Mouse (Mus musculus) kidney, adult 9 months (tissue): ENCODE measurements around the gene Kansl1.

ENCODE experiments used
- DNase-seq: peaks from one replicate; pipeline ENCODE4 v3.0.0; 2022

The Kansl1 gene

GRCm38 (mm10) chr11:104468751-104469268 lies at the start of gene Kansl1:
TSS of gene Kansl1 (minus strand) at chr11:104468861.
- DNase-seq: no peak

GRCm38 (mm10) chr11:104512436-104512835 lies 43.8 kb upstream of the Kansl1 start:
- DNase-seq: no peak

DNA sequence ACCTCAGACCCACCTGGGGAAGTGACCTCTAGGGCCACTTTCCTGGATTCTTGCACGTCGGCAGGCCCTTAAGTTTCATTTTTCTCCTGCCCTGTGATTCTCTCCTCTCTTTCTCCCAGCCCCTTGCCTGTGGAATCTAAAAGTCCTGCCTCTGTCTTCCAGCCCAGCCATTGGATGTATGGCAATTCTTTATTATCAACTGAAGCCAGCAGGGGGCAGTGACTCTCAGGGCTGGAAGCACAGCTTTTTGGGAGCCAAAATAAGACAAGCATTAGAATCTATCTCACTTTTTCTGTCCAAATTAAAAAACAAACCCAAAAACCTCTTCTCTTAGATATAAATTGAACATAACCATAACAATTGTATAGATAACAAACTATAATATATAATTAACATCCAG lies 41.9 kb upstream of the Kansl1 start:
- peak; percentile 19 for DNase-seq

- DNase-seq: no peak
These were observed 39.8 kb upstream of the Kansl1 start for GRCm38 (mm10) chr11:104508455-104508854.

DNA sequence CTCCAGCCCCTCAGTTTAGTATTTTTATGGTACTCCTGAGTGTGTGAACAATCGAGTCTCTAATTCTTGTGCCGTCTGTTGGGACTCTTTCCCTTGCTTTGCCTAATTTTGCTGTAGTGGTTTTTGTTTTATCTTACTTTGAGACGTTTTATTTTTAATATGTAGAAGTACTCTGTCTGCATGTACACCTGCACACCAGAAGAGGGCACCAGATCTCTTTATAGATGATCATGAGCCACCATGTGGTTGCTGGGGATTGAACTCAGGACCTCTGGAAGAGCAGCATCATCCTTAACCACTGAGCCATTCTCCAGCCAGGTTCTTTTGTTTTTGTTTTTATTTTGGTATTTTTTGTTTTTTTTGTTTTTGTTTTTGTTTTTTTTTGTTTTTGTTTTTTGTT lies 19.6 kb upstream of the Kansl1 start:
- no peak for DNase-seq

DNA sequence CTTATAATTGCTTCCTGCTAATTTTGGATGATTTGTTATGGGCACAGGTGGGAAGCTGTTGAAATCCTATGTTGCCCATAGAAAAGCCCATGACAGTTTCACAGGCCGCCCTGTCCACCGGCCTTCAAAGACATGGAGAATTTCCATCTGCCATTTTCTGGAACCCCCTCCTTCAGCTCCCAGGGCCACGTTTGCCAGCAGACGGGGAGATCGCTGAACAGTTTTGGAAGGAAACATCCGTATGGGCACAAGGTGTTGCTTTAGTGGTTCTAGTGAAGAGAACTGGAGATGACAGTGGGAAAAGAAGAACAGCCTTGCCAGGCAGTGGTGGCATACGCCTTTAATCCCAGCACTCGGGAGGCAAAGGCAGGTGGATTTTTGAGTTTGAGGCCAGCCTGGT lies 13.3 kb upstream of the Kansl1 start:
- DNase-seq: no peak

DNA sequence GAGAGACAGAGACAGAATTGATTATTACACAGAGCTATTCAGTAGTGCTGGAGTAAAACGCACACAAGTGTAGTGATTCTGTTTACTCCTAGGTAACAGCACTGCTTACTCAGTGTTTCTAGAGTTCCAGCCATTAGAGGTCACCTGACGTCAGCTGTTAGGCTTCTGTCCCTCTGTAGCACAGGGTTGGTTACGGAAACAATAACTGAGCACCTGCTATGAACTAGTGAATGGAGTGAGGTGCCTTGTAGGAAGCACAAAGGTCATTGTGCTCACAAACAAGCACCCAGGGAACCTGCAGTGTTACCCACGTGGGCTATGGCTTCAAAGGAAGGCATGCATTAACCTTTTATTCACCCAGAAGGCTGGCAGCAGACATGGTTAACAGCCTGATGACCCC lies 10.8 kb upstream of the Kansl1 start:
- no peak for DNase-seq

DNA sequence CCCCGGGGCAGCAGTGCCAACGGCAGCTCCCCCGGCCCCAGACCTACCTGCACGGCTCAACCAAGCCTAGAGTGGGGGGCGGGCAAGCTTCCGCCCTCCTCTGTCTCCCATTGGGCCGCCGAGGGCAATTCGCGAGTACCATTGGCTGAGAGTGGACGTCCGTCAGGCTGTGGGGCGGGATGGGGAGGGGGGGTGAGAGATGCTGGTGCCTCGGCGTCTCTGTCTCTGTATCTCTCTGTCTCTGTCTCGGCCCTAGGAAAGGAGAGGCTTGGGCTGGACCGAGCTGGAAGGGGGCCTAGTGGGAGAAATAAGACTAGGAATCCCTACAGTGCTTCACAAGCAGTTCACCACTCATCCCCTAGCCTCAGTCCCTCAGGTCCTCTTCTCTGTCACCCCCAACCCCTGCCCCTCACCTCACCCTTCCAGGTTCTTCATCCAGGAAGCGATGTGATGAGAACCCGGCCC lies 742 bp upstream of the Kansl1 start:
- DNase-seq: peak; percentile 91

- no peak for DNase-seq
These were observed 963 bp downstream of the Kansl1 start for GRCm38 (mm10) chr11:104467698-104468097.

- DNase-seq: peak; percentile 83
These were observed 7.1 kb downstream of the Kansl1 start for GRCm38 (mm10) chr11:104461551-104461950.

- DNase-seq: no peak
These were observed 9.0 kb downstream of the Kansl1 start for GRCm38 (mm10) chr11:104459671-104460070.

DNA sequence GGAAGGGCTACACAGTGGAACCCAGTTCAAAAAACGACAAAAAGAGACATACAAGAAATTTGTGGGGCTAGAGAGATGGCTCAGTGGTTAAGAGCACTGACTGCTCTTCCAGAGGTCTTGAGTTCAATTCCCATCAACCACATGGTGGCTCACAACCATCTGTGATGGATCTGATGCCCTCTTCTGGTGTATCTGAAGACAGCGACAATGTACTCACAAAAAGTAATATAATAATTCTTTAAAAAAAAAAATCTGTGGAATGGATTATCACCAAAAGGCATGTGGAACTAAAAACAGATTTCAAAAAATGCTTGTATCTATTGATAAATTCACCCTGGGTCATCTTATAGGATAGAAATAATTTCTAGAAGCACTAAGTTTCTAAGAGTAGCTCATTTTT lies 10.2 kb downstream of the Kansl1 start:
- DNase-seq: no peak

- no peak for DNase-seq
These were observed 16.0 kb downstream of the Kansl1 start for GRCm38 (mm10) chr11:104452709-104453108.

- DNase-seq: no peak
These were observed 17.4 kb downstream of the Kansl1 start for GRCm38 (mm10) chr11:104451239-104451638.

DNA sequence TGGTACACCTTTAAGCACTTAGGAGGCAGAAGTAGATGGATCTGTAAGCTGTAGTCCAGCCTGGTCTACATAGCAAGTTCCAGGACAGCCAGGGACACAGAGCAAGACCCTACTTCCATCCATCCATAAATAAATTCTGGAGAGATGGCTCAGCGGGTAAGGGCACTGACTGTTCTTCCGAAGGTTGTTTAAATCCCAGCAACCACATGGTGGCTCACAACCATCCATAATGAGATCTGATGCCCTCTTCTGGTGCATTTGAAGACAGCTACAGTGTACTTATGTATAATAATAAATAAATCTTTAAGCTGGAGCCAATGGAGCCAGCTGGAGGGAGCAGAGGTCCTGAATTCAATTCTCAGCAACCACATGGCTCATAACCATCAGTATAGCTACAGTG lies 20.2 kb downstream of the Kansl1 start:
- peak; percentile 28 for DNase-seq

DNA sequence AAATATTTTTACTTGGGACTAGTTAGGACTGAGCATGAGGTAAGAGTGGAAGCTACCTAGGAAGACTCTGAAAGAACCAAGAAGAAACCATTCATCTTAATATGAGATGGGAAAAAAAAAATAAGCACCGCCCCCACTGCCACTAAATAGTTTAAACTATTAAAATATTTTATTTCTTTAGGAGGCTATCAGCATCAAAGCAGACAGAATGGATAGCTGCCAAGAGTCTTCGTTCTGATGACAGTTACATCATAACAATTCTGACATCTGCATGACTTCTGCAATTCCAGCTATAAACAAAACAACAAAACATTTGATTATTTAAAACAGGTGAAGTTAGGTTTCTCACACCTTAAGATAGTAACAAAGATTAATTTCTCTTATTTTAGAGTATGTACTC lies 23.1 kb downstream of the Kansl1 start:
- DNase-seq: no peak

- DNase-seq: no peak
These were observed 23.6 kb downstream of the Kansl1 start for GRCm38 (mm10) chr11:104445044-104445443.

DNA sequence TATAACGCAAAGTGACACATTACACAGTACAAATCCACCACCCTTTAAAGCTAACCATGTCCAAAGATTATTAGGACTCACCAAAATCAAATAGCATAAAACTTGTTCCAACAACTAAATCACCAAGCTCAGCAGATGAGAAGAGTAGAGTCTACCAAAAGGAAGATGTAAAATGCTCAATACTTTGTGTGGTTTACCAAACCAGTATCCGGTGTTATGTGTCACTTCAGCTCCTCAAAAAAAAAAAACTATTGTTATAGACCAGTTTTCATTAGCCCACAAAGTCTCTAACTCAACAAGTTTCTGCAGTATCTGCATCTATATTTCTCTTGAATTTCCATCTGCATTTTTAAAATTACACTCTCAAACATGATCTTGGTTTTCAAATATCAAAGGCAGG lies 25.3 kb downstream of the Kansl1 start:
- DNase-seq: no peak

GRCm38 (mm10) chr11:104442333-104443136 lies 26.1 kb downstream of the Kansl1 start:
- peak; percentile 95 for DNase-seq

DNA sequence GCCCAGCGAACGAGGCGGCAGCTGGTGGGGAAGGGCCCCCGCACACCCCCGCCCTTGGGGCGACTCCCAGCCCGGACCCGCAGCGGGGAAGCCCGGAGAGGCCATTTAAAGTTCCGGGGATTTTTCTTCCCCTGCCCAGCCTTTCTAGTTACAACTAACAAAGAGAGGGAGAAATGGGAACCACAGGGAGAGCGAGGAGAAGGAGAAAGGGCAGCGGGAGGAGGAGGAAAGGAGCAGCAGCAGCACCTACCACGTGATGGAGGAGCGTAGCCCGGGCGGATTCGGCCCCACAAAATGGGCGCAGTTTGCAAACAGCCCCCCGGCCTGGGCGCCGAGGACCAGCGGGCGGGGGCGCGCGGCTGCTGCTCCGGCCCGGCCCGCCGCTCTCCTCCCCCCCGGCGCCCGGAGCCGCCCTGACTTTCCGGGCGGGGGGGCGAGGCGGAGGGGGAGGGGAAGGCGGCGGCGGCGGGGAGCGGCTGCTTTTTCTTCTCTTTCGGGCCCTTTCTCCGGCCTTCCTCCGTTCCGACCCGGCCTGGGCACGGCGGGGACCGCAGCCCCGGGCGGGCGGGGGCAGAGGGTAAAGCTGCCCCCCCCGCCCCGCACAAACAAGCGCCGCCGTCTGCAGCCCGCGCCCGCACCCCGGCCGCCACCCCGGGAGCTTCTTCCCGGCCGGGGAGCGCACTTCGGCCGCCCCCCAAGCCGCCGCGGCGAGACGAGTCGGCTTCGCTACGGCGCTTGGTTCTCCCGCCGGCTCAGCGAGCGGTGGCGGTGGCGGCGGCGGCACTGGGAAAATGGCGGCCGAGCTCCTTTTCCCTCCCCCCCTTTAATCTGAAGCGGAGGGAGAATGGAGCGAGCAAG lies 27.0 kb downstream of the Kansl1 start:
- DNase-seq: peak; percentile 78

DNA sequence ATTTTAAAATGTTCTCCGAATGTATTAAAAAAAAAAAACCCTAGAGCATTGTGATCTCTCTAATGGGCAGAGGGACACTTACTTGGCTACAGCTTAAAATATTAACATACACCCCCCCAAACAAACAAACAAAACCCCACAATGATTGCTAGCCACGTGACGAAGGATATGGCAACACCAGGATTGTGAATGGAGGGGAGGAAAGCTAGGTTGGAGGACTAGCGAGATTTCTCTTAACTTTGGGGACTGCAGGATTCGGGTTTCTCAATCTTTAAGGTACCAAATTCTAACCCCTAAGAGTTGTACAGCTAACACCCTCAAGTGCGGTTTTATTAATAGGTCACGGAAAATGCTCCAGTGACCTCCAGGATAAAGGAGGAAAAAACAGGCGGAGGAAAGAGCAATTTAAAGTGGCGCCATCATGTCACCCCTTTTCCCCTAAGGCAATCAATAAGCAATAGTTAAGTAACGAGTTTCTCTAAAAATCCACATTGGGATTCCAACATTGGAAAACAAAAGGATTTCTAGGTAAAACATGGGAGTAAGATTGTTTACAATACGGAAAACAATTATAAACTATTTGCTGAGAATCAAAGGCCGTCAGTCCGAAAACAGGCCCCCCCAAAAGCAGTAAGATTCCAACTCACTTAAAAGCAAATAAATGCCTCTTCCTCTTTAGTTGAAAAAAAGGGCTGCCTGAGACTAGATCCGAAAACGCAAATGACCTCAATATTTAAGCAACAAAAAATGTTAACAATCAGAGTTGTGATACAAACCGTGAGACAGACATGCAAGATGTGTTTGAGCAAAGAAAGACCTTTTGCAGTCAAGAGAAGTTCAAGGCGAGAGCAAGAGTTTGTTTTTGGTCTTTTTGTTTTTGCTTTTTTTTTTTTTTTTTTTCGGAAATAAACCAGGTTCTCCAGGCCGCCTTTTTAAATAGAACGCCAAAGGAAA lies 27.9 kb downstream of the Kansl1 start:
- DNase-seq: peak; percentile 35

DNA sequence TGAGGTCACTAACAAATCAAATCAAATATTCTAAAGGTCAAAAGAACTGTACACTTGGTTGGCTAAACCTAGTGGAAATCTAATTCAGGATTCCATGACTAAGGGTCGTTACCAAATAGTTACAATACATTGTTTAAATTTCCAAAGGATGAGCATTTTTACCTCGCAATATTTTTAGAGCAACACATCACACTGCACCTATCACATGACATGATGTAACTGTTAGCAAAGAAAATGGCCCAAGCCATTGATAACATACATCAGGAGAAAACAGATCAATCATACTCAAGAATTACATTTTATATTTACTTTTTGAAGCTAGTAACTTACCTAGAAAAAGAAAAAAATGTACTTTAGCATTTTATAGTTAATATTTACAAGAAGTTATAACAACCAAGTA lies 29.0 kb downstream of the Kansl1 start:
- DNase-seq: no peak

DNA sequence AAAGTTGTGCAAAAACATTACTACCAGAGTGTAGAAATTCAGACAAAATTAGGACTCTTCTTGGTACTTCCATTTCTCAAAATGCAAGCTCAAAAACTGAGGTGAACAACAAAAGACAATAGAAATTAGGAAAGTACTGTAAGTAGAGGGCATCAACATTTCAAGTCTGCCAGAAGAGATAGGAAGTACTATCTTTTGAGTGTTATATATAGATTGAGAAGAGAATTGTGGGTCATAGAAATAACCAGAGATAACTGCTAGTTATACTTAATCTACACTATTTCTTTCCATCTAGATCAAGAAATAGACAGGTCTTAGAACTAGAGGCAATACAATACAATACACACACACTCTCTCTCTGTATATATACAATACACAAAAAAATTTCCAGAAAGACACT lies 30.2 kb downstream of the Kansl1 start:
- DNase-seq: no peak
